ENCODE assay signal across 8 mouse cellular contexts in genomic region chr13:41746971-41747615, GRCm38 (mm10).
DNase-seq lines count a peak whose midpoint lies in the region; ATAC-seq lines count a peak whose summit lies in the region.

No protein-coding gene starts in this region.

- no peak overlapping the region for H3K4me3 ChIP-seq in neural tube, embryonic 14.5 days (ENCODE audit: low read depth, low read length)

- no peak for DNase-seq in frontal cortex, postnatal 14 days (ENCODE audit: low spot score in 2 of 2)
- DNase-seq in right cerebral cortex, adult 2 months (ENCODE audit: low spot score in 2 of 2), result peak; percentile 36 to 48
- no peak for DNase-seq in right cerebral cortex, postnatal 14 days
- DNase-seq in embryo, embryonic 10.5 days (ENCODE audit: low spot score), result peak; percentile 85
- DNase-seq in kidney, postnatal 4 days, result peak; percentile 33 to 49
- no peak for DNase-seq in spleen, postnatal 4 days (ENCODE audit: low spot score in 2 of 2)

- H3K4me2 ChIP-seq in neural tube, embryonic 14.5 days (ENCODE audit: low read depth, low read length), result no peak overlapping the region

- H3K4me1 ChIP-seq in neural tube, embryonic 14.5 days (ENCODE audit: control insufficient read depth, insufficient read depth, low read length), result no peaks in the 10 kb centered on the region

- H3K9me3 ChIP-seq in neural tube, embryonic 14.5 days (ENCODE audit: control insufficient read depth, low read length), result no peaks in the 10 kb centered on the region

- H3K9ac ChIP-seq in neural tube, embryonic 14.5 days (replicated peaks; ENCODE audit: low read depth, low read length), result no peak overlapping the region

- peak; percentile 24 for ATAC-seq in frontal cortex, adult (ENCODE audit: low TSS enrichment)
- ATAC-seq in neural tube, embryonic 14.5 days (ENCODE audit: low read depth), result peak; percentile 54; the same call in 1 of the 2 replicates

- 59% methylated on average over 8 of the region's 8 CpGs for WGBS in neural tube, embryonic 14.5 days

- no peaks in the 10 kb centered on the region for H3K27me3 ChIP-seq in neural tube, embryonic 14.5 days (ENCODE audit: control insufficient read depth, insufficient read depth, low read length)

- H3K27ac ChIP-seq in neural tube, embryonic 14.5 days (ENCODE audit: low read depth, low read length), result no peak overlapping the region

- no peaks in the 10 kb centered on the region for H3K36me3 ChIP-seq in neural tube, embryonic 14.5 days (ENCODE audit: control insufficient read depth, insufficient read depth, low read length)

Comparison
In these comparisons a context has a peak if more than half of its experiments do, and no peak if none do; other contexts are left out.
1. DNase-seq: peak in right cerebral cortex, adult 2 months (2 of 2), embryo, embryonic 10.5 days (single experiment) and kidney, postnatal 4 days (2 of 2); none in frontal cortex, postnatal 14 days (0 of 2), right cerebral cortex, postnatal 14 days (single experiment) and spleen, postnatal 4 days (0 of 2).